Mouse (Mus musculus) brain, embryonic 14.5 days (tissue): ENCODE data around the gene Hephl1. TPM values are rescaled to one million over a fixed set of nuclear protein-coding genes. Genes with fewer than 3 reads are reported as not detected.

Experiments
- DNase-seq: peaks from one replicate; pipeline ENCODE4 v3.0.0-alpha.2; 2011; ENCODE audit warnings: low read depth
- CTCF ChIP-seq: fragments of 200-500 bp; IDR thresholded peaks from 2 replicates; pipeline ENCODE4 v1.5.1; 2012; ENCODE audit warnings: inconsistent platforms, mild to moderate bottlenecking, moderate library complexity, borderline replicate concordance; ENCODE audit not compliant: insufficient read depth, insufficient read length; ENCODE audit errors: extremely low read depth
- POLR2A ChIP-seq: fragments of 200-500 bp; IDR thresholded peaks from 2 replicates; pipeline ENCODE4 v1.6.1; 2012; ENCODE audit warnings: mild to moderate bottlenecking, inconsistent platforms, borderline replicate concordance; ENCODE audit not compliant: poor library complexity, insufficient read depth, insufficient read length, severe bottlenecking; ENCODE audit errors: extremely low read depth
- polyA plus RNA-seq: library from polyadenylated mRNA; depleted of rRNA; stranded (reverse); fragments of >200 nt; gene quantifications from 2 replicates; pipeline ENCODE4 v1.2.3, GENCODE M21; 2012

Hephl1 gene
- polyA plus RNA-seq, 1 experiment: not detected

GRCm38 (mm10) chr9:15029025-15029727 is 82.7 kb downstream of the Hephl1 start:
- peak; percentile 55 for DNase-seq
- TF ChIP-seq POLR2A: no peak
- TF ChIP-seq CTCF: peak; percentile 71

GRCm38 (mm10) chr9:15027725-15028124 is 84.2 kb downstream of the Hephl1 start:
- no peak for DNase-seq

GRCm38 (mm10) chr9:15023049-15023448 is 88.9 kb downstream of the Hephl1 start:
- TF ChIP-seq CTCF (no peak), POLR2A (no peak)
- DNase-seq: no peak

More at GRCm38 (mm10) chr9:15027725-15028124, 84.2 kb downstream of the Hephl1 start:
- TF ChIP-seq POLR2A (no peak), CTCF (0 out of 2 replicates have a peak, but pooled peaks have one; percentile 15)

GRCm38 (mm10) chr9:15021156-15021555 is 90.8 kb downstream of the Hephl1 start:
- DNase-seq: no peak
- TF ChIP-seq POLR2A (no peak), CTCF (no peak)

GRCm38 (mm10) chr9:15020561-15021080 is 91.3 kb downstream of the Hephl1 start:
- DNase-seq: no peak

DNA sequence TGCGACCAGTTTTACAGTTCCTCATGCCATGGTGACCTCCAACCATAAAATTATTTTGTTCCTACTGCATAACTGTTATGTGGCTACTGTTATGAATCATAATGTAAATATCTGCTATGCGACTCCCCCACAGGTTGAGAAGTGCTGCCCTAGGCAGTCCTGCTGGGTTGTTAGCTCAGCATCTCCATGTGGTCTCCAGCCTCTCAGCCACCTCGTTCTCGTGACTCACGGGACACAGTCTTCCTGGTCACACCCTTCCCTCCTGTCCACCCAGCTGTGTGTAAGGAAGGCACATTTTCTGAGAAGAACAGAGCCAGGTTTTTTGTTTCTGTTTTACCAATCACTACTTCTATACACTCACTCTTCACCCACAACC is 93.2 kb downstream of the Hephl1 start:
- TF ChIP-seq POLR2A (no peak), CTCF (no peak)
- no peak for DNase-seq

More at GRCm38 (mm10) chr9:15020561-15021080, 91.3 kb downstream of the Hephl1 start:
- TF ChIP-seq POLR2A (no peak), CTCF (no peak)

GRCm38 (mm10) chr9:15017791-15018755 is 93.8 kb downstream of the Hephl1 start:
- no peak for DNase-seq
- TF ChIP-seq POLR2A (no peak), CTCF (no peak)

DNA sequence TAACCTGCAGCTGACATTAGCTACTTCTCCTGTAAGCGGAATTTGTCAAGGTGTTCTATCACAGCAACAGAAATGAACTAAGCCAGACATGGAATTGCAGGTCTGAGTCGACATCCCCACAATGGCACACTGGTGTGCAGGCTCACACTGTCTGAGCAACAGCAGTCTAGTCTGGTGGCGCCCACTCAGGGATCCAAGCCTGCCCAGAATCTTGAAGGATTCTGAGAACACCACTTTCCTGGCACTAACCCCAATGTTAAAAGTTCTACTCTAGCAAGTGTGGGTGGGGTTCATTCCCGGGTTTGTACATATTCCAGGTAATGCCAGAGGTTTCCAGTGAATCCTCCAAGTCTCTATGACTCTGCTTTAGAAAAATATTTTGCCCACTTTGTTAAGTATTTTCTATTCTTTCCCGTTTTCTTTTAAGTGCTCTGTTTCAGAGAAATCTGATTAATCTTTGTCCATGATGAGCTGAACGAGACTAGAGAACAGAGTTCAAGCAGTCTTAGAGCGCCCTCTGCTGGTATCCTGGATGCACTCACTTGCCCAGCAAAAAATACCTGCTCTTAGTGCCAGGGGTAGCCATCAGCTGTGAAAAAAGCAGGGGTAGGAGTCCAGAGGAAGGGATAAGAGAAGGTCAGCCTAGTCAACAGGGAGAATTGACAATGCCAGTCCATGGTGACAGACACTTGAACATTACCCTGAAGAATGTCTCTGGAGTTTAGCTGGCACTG is 96.5 kb downstream of the Hephl1 start:
- DNase-seq: peak; percentile 90
- TF ChIP-seq CTCF (peak; percentile 87; the same call in 1 of the 2 replicates), POLR2A (no peak)

- no peak for TF ChIP-seq CTCF
- TF ChIP-seq POLR2A: no peak
- DNase-seq: no peak
These were observed 104.3 kb downstream of the Hephl1 start for GRCm38 (mm10) chr9:15007566-15007965.

DNA sequence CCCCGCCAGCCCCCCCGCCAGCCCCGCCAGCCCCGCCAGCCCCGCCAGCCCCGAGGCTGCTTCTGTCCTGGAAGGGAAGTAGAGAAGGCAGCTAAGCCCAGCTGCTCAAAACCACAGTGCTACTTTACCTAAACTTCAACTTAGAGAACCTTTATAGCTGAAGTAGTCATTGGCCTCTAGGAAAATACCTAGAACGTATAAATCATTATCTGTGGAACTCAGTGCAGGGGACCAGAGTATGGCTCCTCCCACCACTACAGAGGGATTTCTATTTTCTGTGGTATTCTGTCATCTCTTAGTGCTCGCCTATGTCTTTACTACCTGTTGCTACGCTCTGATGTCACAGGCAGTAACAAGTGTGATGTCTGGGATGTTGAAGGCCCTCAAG is 107.6 kb downstream of the Hephl1 start:
- TF ChIP-seq POLR2A (no peak), CTCF (no peak)
- DNase-seq: no peak
